Mouse (Mus musculus) frontal cortex, postnatal 10 days (tissue): ENCODE data around the gene Mettl21c.
"Not testable (repeated sequence)": the region's sequence is repeated elsewhere in the genome, so short reads cannot be mapped to it uniquely, and the experiment has no call there.

Experiments
- DNase-seq, 2 experiments: peaks; one replicate each; pipeline ENCODE4 v3.0.0; 2022; ENCODE audit warnings: low spot score in 2 of 2, mixed read lengths in 1 of 2

Mettl21c gene

GRCm38 (mm10) chr1:44019934-44020333 lies at the start of gene Mettl21c:
TSS of gene Mettl21c (minus strand) at chr1:44020034.
- DNase-seq = no peak

- DNase-seq = peak in 1 of 2 experiments; percentile 25
Measured at GRCm38 (mm10) chr1:44064625-44065024, 44.8 kb upstream of the Mettl21c start.

GRCm38 (mm10) chr1:44063439-44063838 lies 43.6 kb upstream of the Mettl21c start:
- no peak for DNase-seq

GRCm38 (mm10) chr1:44061836-44062235 lies 42.0 kb upstream of the Mettl21c start, which contains the start of gene Gm8251:
TSS of gene Gm8251 (minus strand) at chr1:44061936.
- DNase-seq = no peak

- no peak for DNase-seq
Measured at GRCm38 (mm10) chr1:44057805-44058204, 38.0 kb upstream of the Mettl21c start.

- no peak for DNase-seq
Measured at GRCm38 (mm10) chr1:44046556-44046955, 26.7 kb upstream of the Mettl21c start.

- DNase-seq = not testable (repeated sequence)
Measured at GRCm38 (mm10) chr1:44045689-44046088, 25.9 kb upstream of the Mettl21c start.

- no peak for DNase-seq
Measured at GRCm38 (mm10) chr1:44042555-44042915, 22.7 kb upstream of the Mettl21c start.

GRCm38 (mm10) chr1:44041797-44042554 lies 22.1 kb upstream of the Mettl21c start:
- DNase-seq = peak; percentile 7 to 38

GRCm38 (mm10) chr1:44032948-44033347 lies 13.1 kb upstream of the Mettl21c start:
- no peak for DNase-seq

- DNase-seq = no peak
Measured at GRCm38 (mm10) chr1:44032213-44032612, 12.4 kb upstream of the Mettl21c start.

GRCm38 (mm10) chr1:44027651-44028050 lies 7.8 kb upstream of the Mettl21c start:
- no peak for DNase-seq

- DNase-seq = no peak
Measured at GRCm38 (mm10) chr1:44022656-44023055, 2.8 kb upstream of the Mettl21c start.

GRCm38 (mm10) chr1:44015556-44015955 lies 4.3 kb downstream of the Mettl21c start:
- DNase-seq = no peak

GRCm38 (mm10) chr1:44004513-44004912 lies 15.3 kb downstream of the Mettl21c start:
- DNase-seq = no peak

GRCm38 (mm10) chr1:43996914-43997589 lies 22.8 kb downstream of the Mettl21c start:
- no peak for DNase-seq

- no peak for DNase-seq
Measured at GRCm38 (mm10) chr1:43971089-43971488, 48.7 kb downstream of the Mettl21c start.

- DNase-seq = no peak
Measured at GRCm38 (mm10) chr1:43969361-43969760, 50.5 kb downstream of the Mettl21c start.

GRCm38 (mm10) chr1:43966756-43967155 lies 53.1 kb downstream of the Mettl21c start:
- no peak for DNase-seq

- no peak for DNase-seq
Measured at GRCm38 (mm10) chr1:43964381-43964780, 55.5 kb downstream of the Mettl21c start.
